ENCODE assay signal across 15 mouse cellular contexts in genomic region chr2:30257699-30258460, GRCm38 (mm10). TPM values are rescaled to one million over a fixed set of nuclear protein-coding genes. Genes with fewer than 3 reads are reported as not detected.
A peak's percentile ranks its signal among the peaks of the same experiment; 100 is the strongest.
DNase-seq lines count a peak whose midpoint lies in the region; ATAC-seq and TF ChIP-seq lines count a peak whose summit lies in the region.
"Had no signal": no experiment of that assay in that cellular context is flagged by ENCODE, and none has a peak within 500 bp of the region (broad histone marks: within the 10 kb centered on the region; RNA-seq: fewer than 3 reads in every experiment).

No protein-coding gene starts in this region.

- TF ChIP-seq POLR2A in cortical plate, adult 2 months (IDR thresholded peaks at IDR 0.05; ENCODE audit: extremely low read depth, insufficient read depth, low read length) = no peak

- no peak overlapping the region for H3K4me2 ChIP-seq in midbrain, embryonic 14.5 days (ENCODE audit: low read length)
- H3K4me2 ChIP-seq: embryonic facial prominence, embryonic 15.5 days; liver, embryonic 15.5 days had no signal

- H3K36me3 ChIP-seq in midbrain, embryonic 14.5 days (ENCODE audit: control insufficient read depth, insufficient read depth, low read length) = peaks cover 84% of the 10 kb centered on the region

- H3K27me3 ChIP-seq in midbrain, embryonic 14.5 days (ENCODE audit: control insufficient read depth, insufficient read depth, low read length) = no peaks in the 10 kb centered on the region
- H3K27me3 ChIP-seq: embryonic facial prominence, embryonic 15.5 days; liver, embryonic 15.5 days had no signal

- peak overlapping the region; percentile 94 for H3K27ac ChIP-seq in gastrocnemius, adult 2 months
- peak overlapping the region; percentile 67 for H3K27ac ChIP-seq in left cerebral cortex, adult 2 months
- H3K27ac ChIP-seq in cortical plate, adult 2 months (ENCODE audit: insufficient read depth, low read length) = 0 out of 2 replicates have a peak overlapping the region, but pooled peaks have one; percentile 18
- no peak overlapping the region for H3K27ac ChIP-seq in midbrain, embryonic 14.5 days (replicated peaks; ENCODE audit: low read depth, low read length)
- H3K27ac ChIP-seq: embryonic facial prominence, embryonic 15.5 days; liver, embryonic 15.5 days had no signal

- ATAC-seq in megakaryocyte progenitor cell, adult 5-6 weeks (replicated peaks; ENCODE audit: poor library complexity) = peak; percentile 67
- no peak for ATAC-seq in midbrain, embryonic 14.5 days (ENCODE audit: low FRiP score, low TSS enrichment)

- H3K9me3 ChIP-seq in midbrain, embryonic 14.5 days (ENCODE audit: control insufficient read depth, low read length) = no peaks in the 10 kb centered on the region
- H3K9me3 ChIP-seq: embryonic facial prominence, embryonic 15.5 days; liver, embryonic 15.5 days had no signal

- intact Hi-C loops in gastrocnemius, adult 2 months (cut with DNase I) = no loop called here
- intact Hi-C loops in left cerebral cortex, adult 2 months (cut with DNase I) = no loop called here

- no peak for TF ChIP-seq CTCF in gastrocnemius, adult 2 months (IDR thresholded peaks at IDR 0.05)
- no peak for TF ChIP-seq CTCF in left cerebral cortex, adult 2 months (IDR thresholded peaks at IDR 0.05)
- TF ChIP-seq CTCF in cortical plate, adult 2 months (IDR thresholded peaks at IDR 0.05; ENCODE audit: extremely low read depth, insufficient read depth, low read length) = no peak

- no peak for DNase-seq in gastrocnemius, adult 2 months
- no peak for DNase-seq in gastrocnemius, adult 8-10 months (ENCODE audit: low spot score in 2 of 2)
- DNase-seq in left cerebral cortex, adult 2 months (ENCODE audit: extremely low spot score in 1 of 2, low spot score in 2 of 2) = no peak
- no peak for DNase-seq in left cerebral cortex, adult 9 months (ENCODE audit: low spot score in 2 of 2)
- DNase-seq in adipocyte (ENCODE audit: low spot score) = no peak
- DNase-seq in midbrain, embryonic 14.5 days = no peak
- DNase-seq: adrenal gland, postnatal 10 days; B cell, adult 2 months; cerebellum, adult 9-11 months had no signal

- no peak overlapping the region for H3K9ac ChIP-seq in midbrain, embryonic 14.5 days (replicated peaks; ENCODE audit: low read length)
- H3K9ac ChIP-seq: embryonic facial prominence, embryonic 15.5 days; liver, embryonic 15.5 days had no signal

- peaks cover 6% of the 10 kb centered on the region for H3K4me1 ChIP-seq in cortical plate, adult 2 months (ENCODE audit: control insufficient read depth, insufficient read depth, low read length)
- H3K4me1 ChIP-seq in midbrain, embryonic 14.5 days (ENCODE audit: control insufficient read depth, insufficient read depth, low read length) = no peaks in the 10 kb centered on the region

- peak overlapping the region; percentile 60 for H3K4me3 ChIP-seq in gastrocnemius, adult 2 months
- no peak overlapping the region for H3K4me3 ChIP-seq in left cerebral cortex, adult 2 months
- no peak overlapping the region for H3K4me3 ChIP-seq in cortical plate, adult 2 months (ENCODE audit: insufficient read depth, low read length)
- no peak overlapping the region for H3K4me3 ChIP-seq in midbrain, embryonic 14.5 days (replicated peaks; ENCODE audit: low read depth, low read length)
- H3K4me3 ChIP-seq: embryonic facial prominence, embryonic 15.5 days; liver, embryonic 15.5 days had no signal

- WGBS in midbrain, embryonic 14.5 days = 96% methylated on average over 7 of the region's 7 CpGs

RNA-seq across cellular contexts. Expression of gene Phyhd1, which starts 8.1 kb away (rescaled TPM):
- 10 to 100 TPM; 27.8 to 34.5 TPM for total RNA-seq in gastrocnemius, adult 2 months (2021)
- total RNA-seq in gastrocnemius, adult 8-10 months (2022) = 10 to 100 TPM in 2 of 4 experiments, 1 to 10 TPM in 2; 7.7 to 14.2 (median 11.0) TPM
- total RNA-seq in left cerebral cortex, adult 2 months (2021) = 10 to 100 TPM; 21.7 to 27.3 TPM
- polyA plus RNA-seq in cortical plate, adult 2 months (2012; rRNA removed) = 32.2 and 34.1 TPM in 2 replicates
- 0.35 and 0.64 TPM in 2 replicates for total RNA-seq in megakaryocyte progenitor cell, adult 5-6 weeks (2015)
- 0.88 and 2.8 TPM in 2 replicates for total RNA-seq in megakaryocyte progenitor cell, adult 5-6 weeks (2017)
- 4.9 and 6.0 TPM in 2 replicates for polyA plus RNA-seq in midbrain, embryonic 14.5 days (2014; fragmentation: Nextera tagmentation; extraction: Ambion mirVana)

RNA-seq across cellular contexts. Expression of gene Gm28035, which starts 17.5 kb away (rescaled TPM):
- total RNA-seq in gastrocnemius, adult 2 months (2021) = 1 to 10 TPM; 1.1 to 1.4 TPM
- total RNA-seq in gastrocnemius, adult 8-10 months (2022) = under 1 TPM in 3 of 4 experiments, not detected in 1; 0.22 to 0.78 (median 0.40) TPM
- total RNA-seq in left cerebral cortex, adult 2 months (2021) = 10 to 100 TPM; 11.3 to 15.1 TPM
- polyA plus RNA-seq in cortical plate, adult 2 months (2012; rRNA removed) = 17.7 and 18.5 TPM in 2 replicates
- not detected in 2 replicates for total RNA-seq in megakaryocyte progenitor cell, adult 5-6 weeks (2015)
- 0.07 TPM in 1 of 2 replicates, not detected in the other for total RNA-seq in megakaryocyte progenitor cell, adult 5-6 weeks (2017)
- 0.25 TPM in 1 of 2 replicates, not detected in the other for polyA plus RNA-seq in midbrain, embryonic 14.5 days (2014; fragmentation: Nextera tagmentation; extraction: Ambion mirVana)

RNA-seq across cellular contexts. Expression of gene Lrrc8a, which starts 20.4 kb away (rescaled TPM):
- 10 to 100 TPM; 19.6 to 37.9 TPM for total RNA-seq in gastrocnemius, adult 2 months (2021)
- total RNA-seq in gastrocnemius, adult 8-10 months (2022) = 10 to 100 TPM; 13.2 to 20.1 (median 15.3) TPM
- total RNA-seq in left cerebral cortex, adult 2 months (2021) = 10 to 100 TPM; 60.8 to 62.0 TPM
- 32.4 and 35.3 TPM in 2 replicates for polyA plus RNA-seq in cortical plate, adult 2 months (2012; rRNA removed)
- total RNA-seq in megakaryocyte progenitor cell, adult 5-6 weeks (2015) = 11.7 and 11.9 TPM in 2 replicates
- 7.0 and 7.4 TPM in 2 replicates for total RNA-seq in megakaryocyte progenitor cell, adult 5-6 weeks (2017)
- polyA plus RNA-seq in midbrain, embryonic 14.5 days (2014; fragmentation: Nextera tagmentation; extraction: Ambion mirVana) = 66.0 and 70.9 TPM in 2 replicates

RNA-seq across cellular contexts. Expression of gene Gm28038, which starts 23.0 kb away (rescaled TPM):
- 1 to 10 TPM in 1 of 2 experiments, not detected in 1; 1.8 TPM for total RNA-seq in gastrocnemius, adult 2 months (2021)
- total RNA-seq in gastrocnemius, adult 8-10 months (2022) = not detected
- total RNA-seq in left cerebral cortex, adult 2 months (2021) = not detected
- polyA plus RNA-seq in cortical plate, adult 2 months (2012; rRNA removed) = not detected in 2 replicates
- not detected in 2 replicates for total RNA-seq in megakaryocyte progenitor cell, adult 5-6 weeks (2015)
- not detected in 2 replicates for total RNA-seq in megakaryocyte progenitor cell, adult 5-6 weeks (2017)
- not detected in 2 replicates for polyA plus RNA-seq in midbrain, embryonic 14.5 days (2014; fragmentation: Nextera tagmentation; extraction: Ambion mirVana)
- total RNA-seq: adrenal gland, postnatal 10 days; layer of hippocampus, postnatal 14 days had no signal
- polyA plus RNA-seq: embryonic facial prominence, embryonic 15.5 days; liver, embryonic 15.5 days; urinary bladder, adult 2 months had no signal

RNA-seq across cellular contexts. Expression of gene Dolk, which starts 28.3 kb away (rescaled TPM):
- 10 to 100 TPM; 20.2 to 21.0 TPM for total RNA-seq in gastrocnemius, adult 2 months (2021)
- total RNA-seq in gastrocnemius, adult 8-10 months (2022) = 10 to 100 TPM; 20.5 to 26.2 (median 24.6) TPM
- total RNA-seq in left cerebral cortex, adult 2 months (2021) = 10 to 100 TPM; 22.3 to 25.2 TPM
- polyA plus RNA-seq in cortical plate, adult 2 months (2012; rRNA removed) = 16.7 and 16.9 TPM in 2 replicates
- 5.9 TPM in 2 replicates for total RNA-seq in megakaryocyte progenitor cell, adult 5-6 weeks (2015)
- 9.3 and 14.1 TPM in 2 replicates for total RNA-seq in megakaryocyte progenitor cell, adult 5-6 weeks (2017)
- polyA plus RNA-seq in midbrain, embryonic 14.5 days (2014; fragmentation: Nextera tagmentation; extraction: Ambion mirVana) = 32.2 and 32.7 TPM in 2 replicates

Comparison
In these comparisons a context has a peak if more than half of its experiments do, and no peak if none do; other contexts are left out.
1. RNA of gene Gm28035, which starts 17.5 kb away (total RNA-seq): 11.3 to 15.1 TPM in left cerebral cortex, adult 2 months; 1.1 to 1.4 TPM in gastrocnemius, adult 2 months, 0.22 to 0.78 TPM in gastrocnemius, adult 8-10 months and 0.07 TPM in megakaryocyte progenitor cell, adult 5-6 weeks; every median in the first group is over 4 times any median in the second.